Mouse (Mus musculus): ENCODE results near the gene Tent4b. TPM values are rescaled to one million over a fixed set of nuclear protein-coding genes. Genes with fewer than 3 reads are reported as not detected.
A peak's percentile ranks its signal among the peaks of the same experiment; 100 is the strongest.

The Tent4b gene
- polyA plus RNA-seq, 1 experiment = 8.4 TPM

DNA sequence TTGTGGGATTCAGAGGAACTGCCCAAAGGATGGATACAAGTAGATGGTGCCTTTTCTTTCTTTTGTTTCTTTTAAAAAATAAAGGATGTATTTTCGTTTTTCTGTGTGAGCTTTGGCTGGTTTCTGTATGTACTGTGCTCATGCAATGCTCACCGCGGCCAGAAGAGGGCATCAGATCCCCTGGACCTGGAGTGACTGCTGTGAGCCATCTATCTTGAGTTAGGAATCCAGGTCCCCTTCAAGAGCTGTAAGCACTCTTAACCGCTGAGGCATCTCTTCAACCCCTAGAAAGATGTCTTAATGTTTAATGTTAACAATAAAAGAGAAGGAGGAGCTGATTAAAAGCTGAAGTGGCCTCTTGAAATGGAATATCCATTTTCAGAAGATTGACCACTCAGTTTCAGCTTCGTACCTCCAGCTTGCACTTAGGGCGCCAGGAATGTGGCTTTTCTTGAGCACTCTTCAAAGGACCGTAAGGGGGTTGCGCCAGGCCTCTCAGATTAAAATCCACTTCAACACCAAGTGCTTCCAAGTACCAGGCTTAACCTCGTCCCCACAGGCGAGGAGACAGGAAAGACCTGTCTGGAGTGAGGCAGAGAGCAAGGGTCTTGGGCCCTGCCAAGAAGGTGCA is 67.3 kb downstream of the Tent4b start:
- Histone ChIP-seq H3K79me3 (ENCODE audit: low read depth) (no peaks in the 10 kb centered on the region), H3K4me3 (ENCODE audit: insufficient read depth, poor library complexity, severe bottlenecking) (no peak overlapping the region), H3K27me3 (ENCODE audit: control insufficient read depth, insufficient read depth, insufficient read length) (no peaks in the 10 kb centered on the region), H3K79me2 (ENCODE audit: control insufficient read depth, insufficient read depth) (no peaks in the 10 kb centered on the region), H3K36me3 (ENCODE audit: control insufficient read depth, insufficient read depth) (no peaks in the 10 kb centered on the region), H3ac (ENCODE audit: control insufficient read depth, insufficient read length, low read depth) (no peak overlapping the region)
- TF ChIP-seq MYOG (IDR thresholded peaks at IDR 0.05; ENCODE audit: control insufficient read depth, extremely low read depth, insufficient read length) (no peak), USF1 (IDR thresholded peaks at IDR 0.05; ENCODE audit: low read depth) (no peak), MYOD1 (IDR thresholded peaks at IDR 0.05; ENCODE audit: control insufficient read depth, insufficient read length, low read depth) (no peak), CTCF (IDR thresholded peaks at IDR 0.05; ENCODE audit: control insufficient read depth, insufficient read depth, insufficient read length) (peak; percentile 74), CEBPB (IDR thresholded peaks at IDR 0.05; ENCODE audit: low read depth) (no peak)

DNA sequence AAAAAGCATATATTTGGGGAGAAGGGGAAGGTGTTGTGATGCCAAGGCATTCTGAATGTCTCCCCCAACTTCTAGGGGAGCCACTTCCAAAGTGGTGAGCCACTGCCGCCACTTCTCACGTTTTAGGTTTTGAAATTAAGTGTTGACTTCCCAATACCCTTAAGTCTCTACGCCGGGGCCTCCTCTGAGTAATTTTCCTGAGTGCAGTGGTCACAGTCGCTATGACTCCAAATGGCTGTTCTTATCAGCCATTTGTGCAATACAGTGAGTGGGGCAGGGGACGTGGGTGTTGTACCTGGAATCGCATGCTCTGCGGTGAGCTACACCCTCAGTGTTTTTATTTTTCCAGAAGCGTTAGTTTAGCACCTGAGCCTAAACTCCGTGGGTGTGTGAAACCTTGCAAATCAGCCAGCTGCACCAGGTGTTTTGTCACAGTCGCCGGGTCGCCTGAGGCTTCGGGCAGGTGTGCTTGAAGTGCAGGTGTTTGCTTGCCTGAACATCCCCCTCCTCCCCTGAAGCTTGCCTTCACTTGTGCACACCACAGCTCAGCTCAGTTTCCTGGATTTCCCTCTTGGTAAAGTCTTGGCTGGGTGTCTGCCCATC is 67.9 kb downstream of the Tent4b start:
- TF ChIP-seq FOSL1 (IDR thresholded peaks at IDR 0.05; ENCODE audit: insufficient read depth, low read length, poor library complexity, severe bottlenecking) (no peak), MYOG (IDR thresholded peaks at IDR 0.05; ENCODE audit: control insufficient read depth, extremely low read depth, insufficient read length) (no peak), MYOD1 (IDR thresholded peaks at IDR 0.05; ENCODE audit: control insufficient read depth, insufficient read length, low read depth) (no peak), MAX (IDR thresholded peaks at IDR 0.05) (no peak), CEBPB (IDR thresholded peaks at IDR 0.05; ENCODE audit: low read depth) (no peak), CTCF (IDR thresholded peaks at IDR 0.05; ENCODE audit: control insufficient read depth, insufficient read depth, insufficient read length) (no peak), USF1 (IDR thresholded peaks at IDR 0.05; ENCODE audit: low read depth) (no peak)
- Histone ChIP-seq H3ac (ENCODE audit: control insufficient read depth, insufficient read length, low read depth) (no peak overlapping the region), H3K36me3 (ENCODE audit: control insufficient read depth, insufficient read depth) (no peaks in the 10 kb centered on the region), H3K27me3 (ENCODE audit: control insufficient read depth, insufficient read depth, insufficient read length) (no peaks in the 10 kb centered on the region), H3K4me3 (ENCODE audit: insufficient read depth, poor library complexity, severe bottlenecking) (no peak overlapping the region), H3K79me2 (ENCODE audit: control insufficient read depth, insufficient read depth) (no peaks in the 10 kb centered on the region), H3K79me3 (ENCODE audit: low read depth) (no peaks in the 10 kb centered on the region)

DNA sequence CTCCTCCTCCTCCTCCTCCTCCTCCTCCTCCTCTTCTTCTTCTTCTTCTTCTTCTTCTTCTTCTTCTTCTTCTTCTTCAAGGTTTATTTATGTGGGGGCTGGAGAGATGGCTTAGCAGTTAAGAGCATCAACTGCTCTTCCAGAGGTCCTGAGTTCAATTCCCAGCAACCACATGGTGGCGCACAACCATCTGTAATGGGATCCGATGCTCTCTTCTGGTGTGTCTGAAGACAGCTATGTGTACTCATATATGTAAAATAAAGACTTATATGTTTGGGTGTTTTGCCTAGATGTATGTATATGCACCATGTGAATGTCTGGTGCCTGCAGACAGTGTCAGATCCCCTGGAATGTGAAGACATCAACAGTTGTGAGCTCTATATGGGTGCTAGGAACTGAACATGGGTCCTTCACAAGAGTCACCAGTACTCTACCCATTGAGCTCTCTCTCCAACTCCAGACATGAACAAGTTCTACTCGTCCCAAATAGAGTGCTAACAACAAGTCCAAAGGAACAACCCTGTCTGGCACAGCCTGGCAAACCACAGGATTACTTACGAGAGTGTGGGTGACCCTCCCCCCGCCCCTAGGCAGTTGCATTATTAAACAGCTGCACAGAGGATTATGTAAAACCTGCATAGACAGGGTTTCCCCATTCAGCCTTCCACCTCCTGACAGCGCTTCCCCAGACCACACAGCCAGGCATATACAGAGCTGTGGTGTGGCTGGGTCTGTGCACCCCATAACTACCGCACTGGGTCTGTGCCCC is 70.3 kb downstream of the Tent4b start:
- TF ChIP-seq MYOD1 (IDR thresholded peaks at IDR 0.05; ENCODE audit: control insufficient read depth, insufficient read length, low read depth) = peak; percentile 41
- TF ChIP-seq USF1 (IDR thresholded peaks at IDR 0.05; ENCODE audit: low read depth) = no peak
- Histone ChIP-seq H3K79me3 (ENCODE audit: low read depth) (peaks cover 17% of the 10 kb centered on the region), H3K36me3 (ENCODE audit: control insufficient read depth, insufficient read depth) (no peaks in the 10 kb centered on the region), H3K27me3 (ENCODE audit: control insufficient read depth, insufficient read depth, insufficient read length) (no peaks in the 10 kb centered on the region), H3K4me3 (ENCODE audit: insufficient read depth, poor library complexity, severe bottlenecking) (no peak overlapping the region), H3K79me2 (ENCODE audit: control insufficient read depth, insufficient read depth) (peaks cover 21% of the 10 kb centered on the region), H3ac (ENCODE audit: control insufficient read depth, insufficient read length, low read depth) (no peak overlapping the region)

DNA sequence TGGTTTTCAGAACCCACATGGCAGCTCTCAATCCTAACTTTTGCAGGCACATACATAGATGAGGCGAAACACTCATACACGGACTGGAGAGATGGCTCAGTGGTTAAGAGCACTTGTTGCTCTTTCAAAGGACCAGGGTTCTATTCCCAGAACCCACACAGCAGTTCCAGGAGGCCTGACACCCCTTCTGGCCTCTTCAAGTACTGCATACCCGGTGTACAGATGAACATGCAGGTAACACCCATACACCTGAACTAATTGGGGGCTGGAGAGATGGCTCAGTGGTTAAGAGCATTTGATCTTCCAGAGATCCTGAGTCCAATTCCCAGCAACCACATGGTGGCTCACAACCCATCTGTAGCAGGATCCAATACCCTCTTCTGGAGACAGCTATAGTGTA is 71.1 kb downstream of the Tent4b start:
- Histone ChIP-seq H3K4me3 (ENCODE audit: insufficient read depth, poor library complexity, severe bottlenecking) (no peak overlapping the region), H3K79me2 (ENCODE audit: control insufficient read depth, insufficient read depth) (peaks cover 29% of the 10 kb centered on the region), H3ac (ENCODE audit: control insufficient read depth, insufficient read length, low read depth) (no peak overlapping the region), H3K36me3 (ENCODE audit: control insufficient read depth, insufficient read depth) (no peaks in the 10 kb centered on the region), H3K27me3 (ENCODE audit: control insufficient read depth, insufficient read depth, insufficient read length) (no peaks in the 10 kb centered on the region), H3K79me3 (ENCODE audit: low read depth) (peaks cover 25% of the 10 kb centered on the region)
- TF ChIP-seq FOSL1 (IDR thresholded peaks at IDR 0.05; ENCODE audit: insufficient read depth, low read length, poor library complexity, severe bottlenecking) = no peak
- no peak for TF ChIP-seq MYOG (IDR thresholded peaks at IDR 0.05; ENCODE audit: control insufficient read depth, extremely low read depth, insufficient read length)
- no peak for TF ChIP-seq CEBPB (IDR thresholded peaks at IDR 0.05; ENCODE audit: low read depth)
- no peak for TF ChIP-seq USF1 (IDR thresholded peaks at IDR 0.05; ENCODE audit: low read depth)
- TF ChIP-seq MAX (IDR thresholded peaks at IDR 0.05) = no peak
- no peak for TF ChIP-seq MYOD1 (IDR thresholded peaks at IDR 0.05; ENCODE audit: control insufficient read depth, insufficient read length, low read depth)

DNA sequence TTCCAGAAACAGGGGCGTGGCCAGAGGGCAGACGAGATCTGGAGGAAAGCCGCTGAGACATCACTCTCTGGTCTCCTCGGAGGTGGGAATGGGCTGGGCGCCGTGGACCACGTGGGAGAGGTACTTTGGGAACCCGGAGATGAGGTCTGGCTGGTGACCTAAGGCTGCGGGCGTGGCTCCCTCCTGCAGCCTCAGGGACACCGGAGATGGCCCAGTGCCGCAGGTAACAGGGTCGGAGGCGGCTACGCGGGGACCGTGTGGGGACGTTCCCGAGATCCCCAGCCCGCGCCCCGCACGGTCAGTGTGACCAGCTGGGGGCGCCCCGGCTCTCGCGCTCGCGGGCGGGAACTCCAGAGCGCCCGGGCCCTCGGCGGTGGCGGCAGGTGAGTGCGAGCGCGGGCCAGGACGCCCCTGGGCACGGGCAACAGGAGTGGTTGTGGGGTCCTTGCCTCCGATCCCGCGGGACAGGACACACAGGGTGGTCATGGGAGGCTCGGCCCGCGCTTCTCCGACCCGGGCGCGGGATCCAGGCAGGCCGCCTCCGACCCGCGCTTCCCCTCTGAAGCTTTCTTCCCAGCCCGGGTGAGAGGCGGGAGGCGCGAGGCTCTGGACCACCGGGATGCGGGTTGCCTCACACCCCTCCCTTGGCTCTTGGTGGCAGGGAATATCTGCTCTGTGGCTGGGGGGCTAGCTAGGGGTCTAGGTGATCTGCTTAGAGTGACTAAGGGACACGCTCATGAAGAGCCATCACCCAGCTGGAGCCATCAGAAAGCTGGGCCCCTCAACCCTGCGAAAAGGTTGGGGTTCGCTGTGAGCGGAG is 73.4 kb downstream of the Tent4b start, which contains the start of gene Adcy7:
Gene Adcy7, plus strand, starts transcription at position 173 of the 820 bp plus-strand sequence.
- no peaks in the 10 kb centered on the region for H3K27me3 ChIP-seq (ENCODE audit: control insufficient read depth, insufficient read depth, insufficient read length)
- TF ChIP-seq CTCF (IDR thresholded peaks at IDR 0.05; ENCODE audit: control insufficient read depth, insufficient read depth, insufficient read length) (peak; percentile 92), USF1 (IDR thresholded peaks at IDR 0.05; ENCODE audit: low read depth) (peak; percentile 55), MYOG (IDR thresholded peaks at IDR 0.05; ENCODE audit: control insufficient read depth, extremely low read depth, insufficient read length) (no peak), CEBPB (IDR thresholded peaks at IDR 0.05; ENCODE audit: low read depth) (no peak), MAX (IDR thresholded peaks at IDR 0.05) (peak; percentile 72)
- peaks cover 21% of the 10 kb centered on the region for H3K36me3 ChIP-seq (ENCODE audit: control insufficient read depth, insufficient read depth)
- peak within 1 kb of the TSS; percentile 97 for H3ac ChIP-seq (ENCODE audit: control insufficient read depth, insufficient read length, low read depth)
- peaks cover 53% of the 10 kb centered on the region for H3K79me2 ChIP-seq (ENCODE audit: control insufficient read depth, insufficient read depth)
- H3K4me3 ChIP-seq (ENCODE audit: insufficient read depth, poor library complexity, severe bottlenecking) = peak within 1 kb of the TSS; percentile 68
- peaks cover 46% of the 10 kb centered on the region for H3K79me3 ChIP-seq (ENCODE audit: low read depth)

All from C2C12 (cell line).